Mouse (Mus musculus): ENCODE measurements around the gene Nipsnap3b.

Nipsnap3b gene

GRCm38 (mm10) chr4:53011732-53012361, at the start of gene Nipsnap3b:
TSS of gene Nipsnap3b (plus strand) at chr4:53011880.
- DNase-seq (ENCODE audit: low spot score in 2 of 2): peak; percentile 87

GRCm38 (mm10) chr4:52964247-52964646, 47.4 kb upstream of the Nipsnap3b start, which contains the start of gene Olfr270:
TSS of gene Olfr270 (plus strand) at chr4:52964547.
- DNase-seq (ENCODE audit: low spot score in 2 of 2): no peak

DNA sequence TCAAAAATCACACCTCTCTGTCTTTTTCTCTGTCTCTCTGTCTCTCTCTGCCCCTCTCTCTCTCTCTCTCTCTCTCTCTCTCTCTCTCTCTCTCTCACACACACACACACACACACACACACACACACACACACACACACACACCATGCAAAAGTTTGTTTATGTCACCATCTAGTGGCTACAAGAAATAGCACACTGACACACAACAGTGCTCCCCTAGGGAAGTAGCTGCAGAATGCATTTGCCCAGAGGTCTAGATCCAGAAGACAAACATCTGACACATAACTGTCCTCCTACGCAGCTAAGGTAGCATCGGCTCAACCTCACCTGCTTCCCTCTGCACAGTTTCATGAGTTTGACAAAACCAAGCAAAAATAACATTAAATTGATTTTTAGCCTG, 26.5 kb upstream of the Nipsnap3b start:
- no peak for DNase-seq (ENCODE audit: low spot score in 2 of 2)

DNA sequence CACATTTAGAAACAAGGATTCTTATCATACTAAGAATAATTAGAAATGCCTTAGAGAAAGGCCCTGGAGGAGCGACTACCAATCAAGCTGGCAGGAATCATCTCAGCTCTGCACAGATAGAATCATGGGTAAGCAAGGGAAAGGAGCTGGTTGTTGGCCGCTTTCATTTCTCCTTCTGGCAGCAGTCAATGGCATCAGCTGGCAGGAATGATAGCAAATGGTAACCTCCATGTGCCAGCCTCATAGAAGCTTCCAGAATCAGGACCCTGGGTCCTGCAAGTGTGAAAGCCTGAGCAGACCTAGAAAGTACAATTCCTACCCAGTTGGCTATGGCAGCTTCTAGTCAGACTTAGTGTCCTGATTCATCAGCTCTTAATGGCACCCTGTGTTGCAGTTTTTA, 25.4 kb upstream of the Nipsnap3b start:
- DNase-seq (ENCODE audit: low spot score in 2 of 2): no peak

DNA sequence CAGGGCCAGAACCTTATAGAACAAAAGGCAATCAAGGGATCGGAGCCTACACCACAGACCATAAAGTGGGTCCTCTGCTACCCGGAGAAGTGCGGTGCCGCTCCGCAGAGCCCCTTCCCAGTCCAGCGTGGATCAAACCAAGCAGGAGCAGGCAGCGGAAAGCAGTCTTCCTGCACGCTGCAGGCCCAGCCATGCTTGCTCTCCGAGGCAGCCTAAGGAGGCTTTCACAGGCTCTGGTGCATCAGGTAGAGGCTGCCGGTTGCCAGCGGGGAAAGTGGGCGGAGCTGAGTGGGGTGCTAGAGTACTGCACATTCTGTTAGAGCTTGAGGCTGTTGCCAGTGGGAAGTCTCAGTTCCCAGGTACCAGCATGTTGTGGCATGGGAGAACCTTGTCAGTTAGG, 22.4 kb upstream of the Nipsnap3b start, which contains the start of gene Nipsnap3a:
Gene Nipsnap3a, plus strand, starts transcription at position 25 of the 400 bp plus-strand sequence.
- no peak for DNase-seq (ENCODE audit: low spot score in 2 of 2)

DNA sequence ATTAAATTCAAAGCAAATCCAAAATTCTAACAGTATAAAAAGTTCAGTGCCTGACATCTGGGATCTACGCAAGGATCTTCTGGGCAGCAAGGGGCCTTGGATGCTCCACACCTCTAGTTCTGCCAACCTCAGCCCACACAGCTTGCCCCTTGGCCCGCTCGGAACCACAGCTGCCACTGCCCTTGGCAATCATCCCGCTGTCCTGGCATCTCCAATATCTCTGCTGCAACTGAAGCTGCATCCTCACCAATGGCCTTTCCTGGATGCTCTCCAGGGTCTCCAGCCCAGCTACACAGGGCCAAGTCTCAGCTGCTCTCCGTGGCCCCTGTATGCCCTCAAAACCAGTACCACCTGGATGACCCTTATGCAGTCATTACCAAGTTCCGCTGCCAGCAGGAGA, 12.2 kb upstream of the Nipsnap3b start:
- no peak for DNase-seq (ENCODE audit: low spot score in 2 of 2)

DNA sequence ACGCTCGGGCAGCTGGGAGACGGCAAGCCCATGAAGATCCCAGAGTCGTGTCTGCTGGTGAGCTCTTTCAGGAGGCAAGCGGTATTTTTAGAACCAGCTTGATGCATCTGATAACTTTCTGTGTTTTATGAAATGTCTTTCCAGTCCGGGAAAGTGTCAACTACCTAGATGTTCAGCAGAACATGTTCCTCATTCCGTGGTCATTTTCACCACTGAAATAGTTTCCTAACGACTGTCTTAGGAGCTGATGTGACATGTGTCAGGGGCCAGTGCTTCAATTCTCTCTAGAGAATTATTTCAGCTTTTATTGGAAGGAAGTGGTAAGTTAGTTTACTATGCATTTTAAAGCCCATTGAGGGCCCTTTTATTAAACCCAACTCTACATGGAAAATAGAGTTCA, 11.5 kb upstream of the Nipsnap3b start:
- no peak for DNase-seq (ENCODE audit: low spot score in 2 of 2)

DNA sequence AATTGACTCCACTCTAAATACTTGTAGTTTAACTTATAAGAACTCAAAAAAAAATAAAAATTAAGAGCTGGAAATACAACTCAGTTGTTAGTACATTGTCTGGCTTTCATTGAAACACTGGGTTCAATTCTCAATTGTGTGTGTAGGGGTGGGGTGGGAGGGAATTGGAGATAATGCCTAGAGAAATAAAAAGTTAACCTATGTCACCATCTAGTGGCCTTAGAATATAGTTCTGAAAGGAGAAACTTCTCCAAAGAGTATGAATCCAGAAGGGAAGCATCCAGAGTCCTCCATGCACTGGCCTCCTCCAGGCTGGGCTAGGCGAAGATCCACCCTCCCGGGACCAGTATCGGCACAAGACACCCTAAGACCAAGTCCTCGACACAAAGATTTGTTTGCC, 2.5 kb upstream of the Nipsnap3b start:
- no peak for DNase-seq (ENCODE audit: low spot score in 2 of 2)

GRCm38 (mm10) chr4:53009871-53010270, 1.8 kb upstream of the Nipsnap3b start:
- no peak for DNase-seq (ENCODE audit: low spot score in 2 of 2)

DNA sequence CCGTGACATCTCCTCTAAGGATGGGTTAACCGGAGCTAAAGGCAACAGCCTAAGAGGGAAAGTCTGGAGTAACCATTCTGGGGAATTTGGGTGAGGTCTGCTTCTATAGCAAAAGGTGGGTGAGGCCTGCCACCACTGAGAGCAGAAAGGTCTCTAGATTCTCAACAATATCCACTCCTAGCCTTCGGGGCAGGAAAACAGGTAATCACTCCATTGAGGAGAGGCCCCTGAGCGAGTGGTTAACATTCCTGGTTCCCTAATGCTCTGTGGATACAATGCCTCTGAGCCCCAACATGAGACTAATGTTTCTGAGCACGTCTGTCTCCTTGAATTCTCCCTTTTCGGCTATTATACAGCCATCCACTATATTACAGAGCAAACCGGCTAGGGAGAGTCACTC, 2.7 kb downstream of the Nipsnap3b start:
- DNase-seq (ENCODE audit: low spot score in 2 of 2): no peak

DNA sequence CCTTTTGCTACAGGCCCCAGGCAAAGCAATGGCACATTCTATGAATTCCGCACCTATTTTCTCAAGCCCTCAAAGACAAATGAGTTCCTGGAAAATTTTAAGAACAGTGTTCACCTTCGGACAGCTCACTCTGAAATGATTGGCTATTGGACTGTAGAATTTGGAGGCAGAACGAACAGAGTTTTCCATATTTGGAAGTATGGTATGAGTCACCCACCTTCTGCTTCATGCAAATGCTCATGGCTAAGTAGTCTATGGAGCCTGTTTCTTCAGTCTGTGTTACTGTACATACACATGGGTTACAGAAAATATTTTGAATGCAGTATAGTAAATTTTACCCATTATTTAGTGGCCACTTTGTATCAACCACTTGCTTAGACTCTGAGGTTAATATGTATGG, 3.3 kb downstream of the Nipsnap3b start:
- no peak for DNase-seq (ENCODE audit: low spot score in 2 of 2)

DNA sequence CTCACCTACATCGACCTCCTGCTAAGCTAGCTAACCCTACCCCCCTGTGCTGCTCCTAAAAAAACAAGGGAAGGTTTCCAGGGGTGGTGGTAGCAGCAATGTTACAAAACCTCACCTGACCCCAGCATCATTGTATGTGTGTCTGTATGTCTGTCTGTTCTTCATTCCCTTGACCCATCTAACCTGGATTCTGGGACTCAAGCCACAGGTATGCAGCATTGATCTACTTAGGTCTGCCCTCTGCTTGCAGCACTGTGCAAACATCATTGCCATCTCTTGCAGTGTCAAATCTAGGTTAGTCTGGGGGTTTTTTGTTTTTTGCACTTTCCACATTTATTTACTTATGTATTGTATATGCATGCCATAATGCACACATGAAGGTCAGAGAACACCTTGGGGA, 6.7 kb downstream of the Nipsnap3b start:
- DNase-seq (ENCODE audit: low spot score in 2 of 2): no peak

DNA sequence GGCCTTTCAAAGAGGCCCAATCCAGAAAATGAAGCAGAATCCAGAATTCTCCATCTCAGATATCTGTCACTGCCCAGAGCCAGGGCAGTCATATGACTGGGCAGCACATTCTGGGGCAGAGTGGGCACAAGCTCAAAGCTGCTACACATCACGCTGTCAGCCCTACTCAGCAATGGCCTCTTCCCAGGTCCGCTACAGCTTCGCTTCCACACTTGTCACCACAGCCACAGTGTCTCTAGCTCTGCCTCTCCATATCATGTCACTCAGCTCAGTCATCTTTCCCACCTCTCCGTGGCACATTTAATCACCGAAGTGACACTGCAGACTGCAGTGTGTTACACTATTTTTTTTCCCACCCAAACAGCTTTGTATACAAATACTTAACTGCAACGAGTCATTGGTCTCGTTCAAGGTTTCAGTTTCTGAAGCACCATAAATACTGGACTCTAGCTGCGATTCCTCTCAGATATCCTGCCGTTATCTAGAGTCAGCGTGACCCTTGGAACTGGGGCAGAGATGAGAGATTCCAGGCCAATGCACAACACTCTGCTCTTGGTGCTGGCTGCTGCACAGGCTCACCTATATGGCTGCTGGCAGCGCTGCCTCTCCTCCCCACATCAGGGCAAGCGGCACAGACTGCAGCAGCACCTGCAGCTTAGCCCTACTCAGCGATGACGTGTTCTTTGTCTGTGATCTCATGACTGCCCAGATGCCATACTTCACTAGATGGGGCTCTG, 11.7 kb downstream of the Nipsnap3b start:
- no peak for DNase-seq (ENCODE audit: low spot score in 2 of 2)

GRCm38 (mm10) chr4:53024397-53024796, 12.7 kb downstream of the Nipsnap3b start:
- no peak for DNase-seq (ENCODE audit: low spot score in 2 of 2)

GRCm38 (mm10) chr4:53027811-53028210, 16.1 kb downstream of the Nipsnap3b start:
- DNase-seq (ENCODE audit: low spot score in 2 of 2): no peak

DNA sequence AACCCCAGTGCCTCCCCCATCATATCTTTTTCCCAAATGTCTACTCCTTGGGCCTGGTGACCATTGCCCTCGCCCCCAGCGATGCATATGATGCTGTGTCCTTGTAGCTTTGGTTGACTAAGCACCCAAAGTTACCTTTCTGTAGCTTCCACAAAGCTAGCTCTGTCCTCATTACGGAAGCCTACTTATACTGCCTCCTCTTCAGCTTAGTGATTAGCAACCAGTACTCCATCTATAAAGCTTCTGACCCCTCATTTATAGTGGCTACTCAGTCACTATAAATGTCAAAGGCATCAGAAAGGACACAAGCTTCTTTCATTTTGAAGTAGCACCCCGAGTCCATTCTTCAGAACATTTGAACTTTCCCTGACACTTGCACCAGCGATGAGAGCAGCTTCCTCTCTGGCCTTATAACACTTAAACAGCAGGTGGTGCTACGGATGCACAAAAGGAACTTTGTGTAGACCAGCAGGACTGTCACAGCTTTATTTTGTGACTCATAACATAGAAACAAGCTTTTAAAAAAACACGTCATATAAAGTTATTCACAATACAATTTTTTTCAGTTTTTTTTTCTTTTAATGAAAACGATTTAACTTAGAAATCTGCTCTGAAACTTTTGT, 18.8 kb downstream of the Nipsnap3b start:
- DNase-seq (ENCODE audit: low spot score in 2 of 2): no peak

- DNase-seq (ENCODE audit: low spot score in 2 of 2): no peak
Measured at GRCm38 (mm10) chr4:53043819-53044218, 32.1 kb downstream of the Nipsnap3b start.

DNA sequence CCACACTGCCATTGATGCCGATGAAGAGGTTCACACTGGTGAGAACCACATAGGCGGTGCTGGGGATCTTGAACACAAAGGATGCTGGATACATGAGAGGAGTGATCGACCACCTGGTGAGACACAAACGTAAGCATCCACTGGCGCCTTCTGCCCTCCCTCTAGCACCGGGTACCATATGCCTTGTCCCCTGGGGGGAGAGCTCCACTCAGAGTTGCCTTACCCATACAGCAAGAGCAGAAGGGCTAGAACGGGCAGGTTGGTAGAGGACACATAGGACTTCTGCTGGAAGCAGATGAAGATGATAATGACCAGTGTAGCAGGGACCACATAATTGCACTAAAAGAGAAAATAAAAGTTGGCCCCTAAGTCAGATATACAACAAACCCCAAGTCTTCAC, 34.1 kb downstream of the Nipsnap3b start:
- DNase-seq (ENCODE audit: low spot score in 2 of 2): no peak

- DNase-seq (ENCODE audit: low spot score in 2 of 2): no peak
Measured at GRCm38 (mm10) chr4:53046238-53047022, 34.8 kb downstream of the Nipsnap3b start.

- DNase-seq (ENCODE audit: low spot score in 2 of 2): no peak
Measured at GRCm38 (mm10) chr4:53062301-53063008, 50.8 kb downstream of the Nipsnap3b start.

Measured in frontal cortex, postnatal 25 days (tissue).